Mouse (Mus musculus): ENCODE measurements at regions not wholly inside any gene's neighbourhood (a gene's known extent, or its start where the extent isn't known, plus 50 kb on each side); places are given as distances from the start of the nearest gene placed in this dataset.

DNA sequence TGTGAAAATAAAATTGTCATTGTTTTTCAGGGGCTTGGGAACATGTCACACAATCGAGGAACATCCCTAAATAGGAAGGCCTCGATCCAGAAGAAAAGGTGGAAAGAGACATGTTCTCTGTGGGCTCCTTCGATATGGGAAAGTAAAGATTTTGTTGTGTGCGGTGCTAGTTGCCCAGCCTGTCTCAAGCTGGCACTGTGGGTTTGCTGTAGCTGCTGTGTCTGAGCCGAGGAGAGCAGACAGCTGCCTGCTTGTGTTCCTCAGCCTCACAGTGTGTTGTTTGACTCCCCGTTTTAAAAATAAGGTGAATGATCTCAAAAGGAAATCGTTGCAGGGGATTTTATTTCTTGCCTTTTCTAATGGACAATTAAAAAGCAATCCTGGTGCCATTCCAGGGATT, 64.4 kb upstream of the Zeb2 start:
- Histone ChIP-seq H3K27me3 (ENCODE audit: control insufficient read depth, insufficient read depth, low read length, poor library complexity, severe bottlenecking) (no peaks in the 10 kb centered on the region), H3K36me3 (ENCODE audit: control insufficient read depth, insufficient read depth, low read length, poor library complexity, severe bottlenecking) (no peaks in the 10 kb centered on the region)
- DNase-seq (ENCODE audit: low read depth, low spot score) = no peak

DNA sequence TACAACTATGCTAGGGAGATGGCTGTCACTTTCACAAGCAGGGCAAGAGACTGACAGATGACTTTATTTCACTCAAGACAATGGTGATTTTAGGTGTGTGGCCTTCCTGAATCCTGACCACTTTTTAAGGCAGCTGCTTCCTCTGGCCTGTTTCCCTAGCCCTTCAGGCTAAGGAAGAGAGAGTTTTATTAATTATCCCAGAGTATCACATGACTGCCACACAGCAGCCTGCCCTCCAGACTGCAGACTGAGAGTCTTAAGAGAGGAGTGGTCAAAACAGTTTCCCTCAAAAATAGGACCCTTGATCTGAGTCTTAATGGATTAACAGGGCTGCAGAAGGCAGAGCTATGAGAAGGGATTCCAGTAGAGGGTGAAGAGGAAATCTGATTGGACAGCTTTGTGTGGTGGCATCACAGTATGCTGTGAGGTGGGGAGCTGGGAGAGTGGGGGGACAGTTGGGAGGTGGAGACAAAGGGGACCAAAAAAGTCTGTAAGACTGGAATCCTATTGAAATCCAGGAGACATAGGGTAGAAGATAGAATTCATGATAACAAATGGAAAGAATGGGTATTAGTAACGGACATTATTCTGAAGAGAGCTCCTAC, 61.8 kb upstream of the Zeb2 start:
- no peak for DNase-seq (ENCODE audit: low read depth, low spot score)
- no peaks in the 10 kb centered on the region for H3K27me3 ChIP-seq (ENCODE audit: control insufficient read depth, insufficient read depth, low read length, poor library complexity, severe bottlenecking)

DNA sequence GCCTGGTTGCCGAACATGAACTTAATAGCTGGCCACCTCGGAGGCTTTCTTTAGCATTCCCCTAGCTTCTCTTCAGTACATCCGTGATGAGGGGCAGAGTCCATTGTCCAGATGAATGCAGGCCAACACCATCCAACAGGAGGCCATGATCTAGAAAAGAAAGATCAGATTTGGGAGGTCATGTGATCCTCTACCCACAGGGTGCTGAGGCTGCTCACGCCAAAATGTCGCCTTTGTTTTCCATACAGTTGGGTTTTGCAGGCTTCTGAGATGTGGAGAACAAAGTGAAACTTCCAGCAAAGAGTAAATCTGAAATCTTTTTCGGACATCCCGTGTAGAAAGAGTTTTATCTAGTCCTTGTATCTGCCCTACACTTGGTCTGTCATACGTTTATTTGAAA, 55.2 kb upstream of the Zeb2 start:
- H3K36me3 ChIP-seq (ENCODE audit: control insufficient read depth, insufficient read depth, low read length, poor library complexity, severe bottlenecking) = no peaks in the 10 kb centered on the region
- DNase-seq (ENCODE audit: low read depth, low spot score) = no peak
- H3K27me3 ChIP-seq (ENCODE audit: control insufficient read depth, insufficient read depth, low read length, poor library complexity, severe bottlenecking) = no peaks in the 10 kb centered on the region

More for the DNA sequence above, 61.8 kb upstream of the Zeb2 start:
- H3K36me3 ChIP-seq (ENCODE audit: control insufficient read depth, insufficient read depth, low read length, poor library complexity, severe bottlenecking) = no peaks in the 10 kb centered on the region

DNA sequence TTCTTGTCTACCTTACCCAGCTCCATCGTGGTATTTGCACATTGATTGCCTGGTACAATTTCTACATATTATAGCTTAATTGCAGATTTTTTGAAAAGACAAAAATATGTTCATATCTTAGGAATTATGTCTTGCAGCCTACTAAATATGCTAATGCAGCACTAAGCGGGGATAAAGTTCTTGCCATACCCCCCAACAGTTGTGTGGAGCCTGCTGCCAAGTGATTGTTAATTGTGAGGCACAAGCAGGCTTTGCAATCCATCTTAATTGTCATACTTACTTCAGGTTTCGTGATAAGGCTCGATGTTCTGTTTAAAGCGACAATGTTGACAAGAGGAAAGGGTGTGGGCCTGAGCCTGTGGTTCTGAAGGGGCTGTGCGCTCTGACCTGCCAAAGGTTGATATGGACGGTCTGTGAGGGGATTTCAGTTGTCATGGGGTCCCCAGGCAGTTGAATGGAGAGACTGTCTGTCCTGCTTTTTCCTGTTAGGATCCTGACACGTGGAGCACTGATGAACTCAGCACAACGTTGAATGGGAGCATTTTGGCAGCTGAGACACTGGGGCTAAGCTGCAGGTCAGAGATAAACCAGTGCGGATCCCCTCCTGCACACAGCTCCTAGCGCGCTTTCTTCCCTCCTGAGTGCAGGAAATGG, 54.5 kb upstream of the Zeb2 start:
- no peak for DNase-seq (ENCODE audit: low read depth, low spot score)

DNA sequence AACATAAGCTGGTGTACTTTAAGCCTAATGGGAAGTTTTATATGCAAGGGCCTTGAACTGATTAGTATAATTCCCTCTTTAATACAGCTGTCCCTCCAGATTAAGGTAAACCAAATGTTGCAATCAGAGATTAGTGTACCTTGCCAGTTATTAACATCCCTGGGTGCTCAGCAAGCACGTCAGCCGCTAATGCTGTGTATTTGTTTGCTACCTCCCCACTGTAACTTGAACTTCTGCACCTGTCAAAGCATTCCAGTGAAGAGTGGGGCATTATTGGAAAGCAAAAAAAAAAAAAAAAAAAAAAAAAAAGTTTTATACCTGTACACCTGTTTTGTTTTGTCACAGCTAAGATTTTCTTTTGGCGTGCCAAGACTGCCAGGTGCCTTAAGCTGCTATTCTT, 53.1 kb upstream of the Zeb2 start:
- no peaks in the 10 kb centered on the region for H3K27me3 ChIP-seq (ENCODE audit: control insufficient read depth, insufficient read depth, low read length, poor library complexity, severe bottlenecking)
- no peaks in the 10 kb centered on the region for H3K36me3 ChIP-seq (ENCODE audit: control insufficient read depth, insufficient read depth, low read length, poor library complexity, severe bottlenecking)
- no peak for DNase-seq (ENCODE audit: low read depth, low spot score)

More for the DNA sequence above, 54.5 kb upstream of the Zeb2 start:
- Histone ChIP-seq H3K27me3 (ENCODE audit: control insufficient read depth, insufficient read depth, low read length, poor library complexity, severe bottlenecking) (no peaks in the 10 kb centered on the region), H3K36me3 (ENCODE audit: control insufficient read depth, insufficient read depth, low read length, poor library complexity, severe bottlenecking) (no peaks in the 10 kb centered on the region)

DNA sequence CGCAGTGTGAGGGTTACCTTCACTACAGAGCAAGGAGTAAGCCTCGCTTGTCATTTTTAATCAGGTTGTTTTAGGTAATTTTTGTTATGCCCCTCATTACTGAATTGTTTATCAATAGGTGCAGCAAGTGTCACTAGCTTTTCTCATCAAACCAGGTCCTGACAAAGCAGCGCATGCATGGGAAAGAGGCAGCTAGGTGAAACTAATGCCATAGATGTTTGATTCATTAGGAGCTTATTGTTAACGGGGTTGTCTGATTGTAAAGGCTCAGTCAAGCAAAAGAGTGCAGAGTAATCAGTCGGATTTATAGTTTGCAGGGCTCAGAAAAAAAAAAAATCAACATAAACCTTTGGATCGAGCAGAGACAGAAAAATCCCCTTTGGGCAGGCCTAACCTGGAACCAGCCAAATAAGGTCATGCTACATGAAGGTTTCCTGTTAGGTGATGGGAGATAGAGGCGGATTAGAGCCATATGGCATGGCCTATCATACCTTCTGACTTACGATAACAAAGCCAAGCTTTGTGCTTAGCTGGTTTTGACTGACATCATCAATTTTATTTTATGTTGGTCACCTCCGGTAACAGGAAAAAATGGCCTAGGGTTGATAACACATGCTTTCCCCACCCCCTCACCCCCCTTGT, 52.4 kb upstream of the Zeb2 start:
- no peaks in the 10 kb centered on the region for H3K36me3 ChIP-seq (ENCODE audit: control insufficient read depth, insufficient read depth, low read length, poor library complexity, severe bottlenecking)
- no peaks in the 10 kb centered on the region for H3K27me3 ChIP-seq (ENCODE audit: control insufficient read depth, insufficient read depth, low read length, poor library complexity, severe bottlenecking)
- no peak for DNase-seq (ENCODE audit: low read depth, low spot score)

DNA sequence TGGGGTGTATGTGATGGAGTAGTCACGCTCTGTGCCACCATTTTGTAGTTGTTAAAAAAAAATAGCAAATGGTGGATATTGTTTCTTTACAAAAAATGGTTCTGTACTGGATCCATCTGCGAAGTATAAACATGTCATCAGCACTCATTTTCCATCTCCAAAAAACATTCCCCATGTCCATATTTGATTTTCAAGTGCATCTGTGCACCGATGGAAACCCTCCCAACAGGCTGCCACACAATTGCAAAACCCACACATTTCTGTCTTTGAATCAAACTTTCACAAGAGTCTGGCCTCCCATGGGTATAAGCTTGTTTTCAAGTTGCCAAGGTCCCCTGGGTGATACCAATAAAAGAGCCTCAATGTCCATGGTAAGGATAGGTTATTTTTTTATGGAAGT, 51.4 kb upstream of the Zeb2 start:
- Histone ChIP-seq H3K36me3 (ENCODE audit: control insufficient read depth, insufficient read depth, low read length, poor library complexity, severe bottlenecking) (no peaks in the 10 kb centered on the region), H3K27me3 (ENCODE audit: control insufficient read depth, insufficient read depth, low read length, poor library complexity, severe bottlenecking) (no peaks in the 10 kb centered on the region)
- DNase-seq (ENCODE audit: low read depth, low spot score) = no peak

All from splenic B cell, adult 2 months (primary cell).